Mouse (Mus musculus) neural tube, embryonic 15.5 days (tissue): Measurements from ENCODE around the gene Olfr1382. TPM values are rescaled to one million over a fixed set of nuclear protein-coding genes. Genes with fewer than 3 reads are reported as not detected.
A peak's percentile ranks its signal among the peaks of the same experiment; 100 is the strongest.
"Not testable (repeated sequence)": the region's sequence is repeated elsewhere in the genome, so short reads cannot be mapped to it uniquely, and the experiment has no call there.

Source experiments
- ATAC-seq: fragments of 200-750 bp; cut with Nextera tagmentation; 2 replicates; pipeline ENCODE4 v1.8.0; 2017; ENCODE audit warnings: mild to moderate bottlenecking, moderate TSS enrichment, moderate library complexity; ENCODE audit not compliant: low FRiP score
- H3K27ac ChIP-seq: fragments of 300-500 bp; sonication (generic); replicated peaks from 2 replicates; pipeline ENCODE4 v1.5.1; 2015; ENCODE audit warnings: mild to moderate bottlenecking, inconsistent platforms
- H3K27me3 ChIP-seq: fragments of 300-500 bp; sonication (generic); replicated peaks from 2 replicates; pipeline ENCODE4 v1.6.1; 2015; ENCODE audit warnings: inconsistent platforms
- H3K36me3 ChIP-seq: fragments of 300-500 bp; sonication (generic); 2 replicates; pipeline ENCODE4 v1.6.1; 2015; ENCODE audit warnings: inconsistent platforms
- H3K4me1 ChIP-seq: fragments of 300-500 bp; sonication (generic); 2 replicates; pipeline ENCODE4 v1.6.1; 2015; ENCODE audit warnings: inconsistent platforms
- H3K4me2 ChIP-seq: fragments of 300-500 bp; sonication (generic); 2 replicates; pipeline ENCODE4 v1.6.1; 2015; ENCODE audit warnings: inconsistent platforms, mild to moderate bottlenecking, moderate library complexity
- H3K4me3 ChIP-seq: fragments of 300-500 bp; sonication (generic); replicated peaks from 2 replicates; pipeline ENCODE4 v1.5.1; 2015; ENCODE audit warnings: mild to moderate bottlenecking, inconsistent platforms
- H3K9ac ChIP-seq: fragments of 300-500 bp; sonication (generic); replicated peaks from 2 replicates; pipeline ENCODE4 v1.6.1; 2015; ENCODE audit warnings: mild to moderate bottlenecking, inconsistent platforms
- H3K9me3 ChIP-seq: fragments of 300-500 bp; sonication (generic); replicated peaks from 2 replicates; pipeline ENCODE4 v1.6.1; 2016; ENCODE audit warnings: inconsistent platforms
- WGBS: fragments of 180-500 bp; shearing (Covaris S2); methylation state at CpG from one replicate; pipeline ENCODE4 v1.1.7; 2015; ENCODE audit warnings: mixed read lengths; 5-methylcytosine and 5-hydroxymethylcytosine counted together
- polyA plus RNA-seq: library from polyadenylated mRNA; unstranded; fragments of >200 nt; fragmentation: Nextera tagmentation; extraction: Ambion mirVana; gene quantifications from 2 replicates; pipeline ENCODE4 v1.2.1, GENCODE M21; 2015

The Olfr1382 gene
- polyA plus RNA-seq: not detected in 2 replicates

DNA sequence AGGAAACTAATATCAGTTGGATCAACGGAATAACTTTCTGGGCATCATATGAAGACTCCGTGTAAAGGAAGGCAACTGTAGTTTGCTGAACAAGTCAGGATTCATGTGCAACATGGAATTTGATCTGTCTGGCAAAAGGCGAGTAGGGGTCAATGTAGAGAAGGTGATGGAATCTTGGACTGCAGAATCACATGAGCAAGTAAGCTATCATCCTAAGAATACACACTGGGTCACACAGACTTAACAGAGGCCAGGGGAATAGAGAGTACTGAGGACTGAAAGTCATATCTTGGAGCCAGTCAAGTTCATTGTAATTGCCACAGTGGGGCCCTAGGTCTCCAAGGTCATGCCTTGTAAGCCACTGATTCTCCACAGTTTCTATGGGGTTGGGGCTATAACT, at the start of gene Olfr1382:
Gene Olfr1382, plus strand, starts transcription at position 301 of the 400 bp plus-strand sequence.
- no peaks in the 10 kb centered on the region for H3K4me1 ChIP-seq
- WGBS: 86% methylated on average over 3 of the region's 3 CpGs

DNA sequence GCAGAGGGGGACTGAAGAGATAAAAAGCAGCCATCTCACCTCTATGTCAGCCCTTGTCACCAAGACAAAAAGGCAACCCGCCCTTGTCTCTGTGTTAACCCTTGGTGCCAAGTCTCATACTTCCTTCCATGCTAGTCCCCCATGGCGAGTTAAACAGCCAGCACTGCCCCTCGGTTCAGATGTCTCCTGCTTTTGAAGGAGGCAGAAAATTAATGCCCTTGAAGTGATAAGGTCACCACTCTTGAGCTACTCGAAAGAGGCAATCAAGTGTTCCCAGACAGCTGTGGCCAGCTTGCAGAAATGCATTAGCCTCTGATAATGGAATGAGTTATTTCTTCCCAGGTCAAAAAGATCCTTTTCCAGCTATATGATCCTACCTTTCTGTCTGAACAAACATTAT, 42.1 kb upstream of the Olfr1382 start:
- 55% methylated on average over 4 of the region's 4 CpGs for WGBS
- no peaks in the 10 kb centered on the region for H3K36me3 ChIP-seq
- ATAC-seq: no peak
- H3K27me3 ChIP-seq: no peaks in the 10 kb centered on the region
- no peaks in the 10 kb centered on the region for H3K9me3 ChIP-seq
- H3K27ac ChIP-seq: no peak overlapping the region
- no peak overlapping the region for H3K9ac ChIP-seq
- no peaks in the 10 kb centered on the region for H3K4me1 ChIP-seq
- no peak overlapping the region for H3K4me2 ChIP-seq
- no peak overlapping the region for H3K4me3 ChIP-seq

More for the DNA sequence above, at the start of gene Olfr1382:
- Histone ChIP-seq H3K27me3 (no peaks in the 10 kb centered on the region), H3K36me3 (no peaks in the 10 kb centered on the region), H3K9me3 (no peaks in the 10 kb centered on the region), H3K9ac (no peak within 1 kb of the TSS), H3K27ac (no peak within 1 kb of the TSS), H3K4me3 (no peak within 1 kb of the TSS), H3K4me2 (no peak within 1 kb of the TSS)
- no peak for ATAC-seq

DNA sequence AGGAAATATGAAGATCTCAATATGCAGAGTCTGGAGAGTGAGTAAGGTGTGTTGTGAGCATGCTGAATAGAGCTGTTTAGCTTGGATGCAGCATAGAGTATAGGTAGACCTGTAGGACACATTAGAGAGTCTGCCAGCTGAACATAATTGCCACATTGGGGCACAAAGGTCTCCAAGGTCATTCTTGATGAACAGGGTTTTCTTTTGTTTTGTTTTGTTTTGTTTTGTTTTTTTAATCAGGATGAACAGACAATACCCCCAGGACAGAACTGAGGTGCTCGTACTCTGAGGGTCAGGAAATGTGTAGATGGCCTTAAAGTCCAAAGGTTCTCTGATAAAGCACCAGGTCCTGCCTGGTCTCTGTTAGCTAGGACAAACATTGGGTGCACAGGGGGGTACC, 39.3 kb upstream of the Olfr1382 start, which contains the start of gene Olfr1385:
Gene Olfr1385, plus strand, starts transcription at position 301 of the 400 bp plus-strand sequence.
- not testable (repeated sequence) for H3K27me3 ChIP-seq, ATAC-seq, H3K36me3 ChIP-seq, H3K27ac ChIP-seq, H3K4me3 ChIP-seq, H3K4me2 ChIP-seq, H3K9me3 ChIP-seq, H3K4me1 ChIP-seq, H3K9ac ChIP-seq
- WGBS: 86% methylated on average over 1 of the region's 1 CpGs

DNA sequence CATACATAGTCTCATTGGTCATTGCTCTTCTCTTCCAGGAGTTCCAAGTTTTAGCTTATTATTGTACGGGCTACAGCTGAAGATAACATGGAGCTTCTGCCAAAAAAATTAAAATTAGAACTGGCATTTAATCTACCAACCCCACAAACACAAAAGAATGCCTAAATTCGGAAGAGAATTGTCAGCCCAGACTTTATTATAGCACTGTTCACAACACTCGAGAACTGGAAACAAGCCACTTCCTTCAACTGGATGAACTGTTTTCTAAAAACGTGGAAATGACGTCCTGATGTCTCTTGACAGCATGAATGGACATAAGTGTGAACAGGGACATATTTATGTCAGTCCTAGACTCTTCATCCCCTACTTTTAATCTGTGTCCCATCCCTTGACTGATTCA, 10.0 kb upstream of the Olfr1382 start:
- Histone ChIP-seq H3K9ac (no peak overlapping the region), H3K4me1 (no peaks in the 10 kb centered on the region), H3K27me3 (no peaks in the 10 kb centered on the region), H3K27ac (no peak overlapping the region), H3K9me3 (no peaks in the 10 kb centered on the region), H3K4me3 (no peak overlapping the region), H3K4me2 (no peak overlapping the region), H3K36me3 (no peaks in the 10 kb centered on the region)
- 74% methylated on average over 5 of the region's 5 CpGs for WGBS
- no peak for ATAC-seq

DNA sequence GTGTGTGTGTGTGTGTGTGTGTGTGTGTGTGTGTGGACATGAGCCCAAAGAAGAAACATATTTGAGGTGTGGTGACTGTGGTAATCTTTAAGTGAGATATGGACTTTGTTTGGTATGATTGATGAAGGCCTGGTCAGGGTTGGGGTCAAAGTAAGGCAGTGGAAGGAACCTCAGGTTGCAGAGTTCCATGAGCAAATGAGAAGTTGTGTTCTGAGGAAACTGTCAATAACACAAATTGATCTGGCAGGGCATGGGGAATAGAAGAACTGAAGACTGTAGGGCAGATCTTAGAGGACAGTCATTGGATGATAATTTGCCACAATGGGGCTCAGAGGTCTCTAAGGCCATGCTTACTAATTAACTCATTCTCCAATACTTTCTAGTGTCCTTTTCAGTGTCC, 8.7 kb upstream of the Olfr1382 start, which contains the start of gene Olfr1383:
Gene Olfr1383, plus strand, starts transcription at position 301 of the 400 bp plus-strand sequence.
- Histone ChIP-seq H3K4me3 (no peak within 1 kb of the TSS), H3K4me2 (no peak within 1 kb of the TSS)
- no peak for ATAC-seq

DNA sequence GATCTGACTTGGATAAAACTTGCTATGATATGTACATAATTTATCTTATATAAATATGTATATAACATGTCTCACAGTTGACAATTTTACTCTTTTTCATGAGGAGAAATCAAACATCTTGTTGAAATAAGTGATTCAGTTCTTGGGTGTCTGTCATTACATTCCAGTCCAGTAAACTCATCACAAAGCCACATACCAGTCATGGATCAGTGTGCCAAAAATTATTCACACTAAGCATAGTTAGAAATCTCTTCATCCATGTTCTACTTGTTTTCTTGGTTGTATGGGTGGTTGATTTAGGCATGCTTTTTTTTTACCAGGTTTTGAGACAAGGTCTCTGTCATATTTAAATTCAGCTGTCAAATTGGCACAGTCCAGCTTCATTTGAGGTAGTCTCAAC, 4.7 kb downstream of the Olfr1382 start:
- ATAC-seq: no peak
- Histone ChIP-seq H3K27me3 (no peaks in the 10 kb centered on the region), H3K36me3 (no peaks in the 10 kb centered on the region), H3K27ac (no peak overlapping the region), H3K9me3 (no peaks in the 10 kb centered on the region), H3K9ac (no peak overlapping the region), H3K4me1 (no peaks in the 10 kb centered on the region), H3K4me2 (no peak overlapping the region), H3K4me3 (no peak overlapping the region)

More for the DNA sequence above, 8.7 kb upstream of the Olfr1382 start, which contains the start of gene Olfr1383:
- Histone ChIP-seq H3K9ac (no peak within 1 kb of the TSS), H3K36me3 (no peaks in the 10 kb centered on the region), H3K9me3 (no peaks in the 10 kb centered on the region), H3K4me1 (no peaks in the 10 kb centered on the region), H3K27ac (no peak within 1 kb of the TSS), H3K27me3 (no peaks in the 10 kb centered on the region)

DNA sequence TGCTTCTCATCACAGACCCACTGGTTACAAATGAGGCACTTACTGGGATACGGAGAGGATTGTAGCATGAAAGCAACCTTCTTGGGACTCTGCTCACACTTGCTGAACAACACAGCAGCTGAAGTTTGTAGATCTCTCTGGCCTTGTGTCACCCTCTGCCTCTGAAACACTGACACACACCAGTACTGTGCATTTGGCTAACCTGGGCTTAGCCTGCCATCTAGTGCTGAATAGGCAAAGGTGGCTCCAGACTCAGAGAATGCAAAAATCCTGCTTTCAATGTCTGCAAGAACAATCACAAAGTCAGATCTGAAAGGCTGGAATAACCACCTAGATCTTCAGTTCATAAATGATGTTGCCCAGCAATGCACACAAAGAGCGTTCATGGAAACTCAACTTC, 8.6 kb downstream of the Olfr1382 start:
- H3K27me3 ChIP-seq, H3K9ac ChIP-seq, H3K9me3 ChIP-seq, H3K4me1 ChIP-seq, H3K36me3 ChIP-seq, H3K4me3 ChIP-seq, H3K27ac ChIP-seq, H3K4me2 ChIP-seq: not testable (repeated sequence)
- peak; percentile 74 for ATAC-seq
- 89% methylated on average over 2 of the region's 2 CpGs for WGBS

DNA sequence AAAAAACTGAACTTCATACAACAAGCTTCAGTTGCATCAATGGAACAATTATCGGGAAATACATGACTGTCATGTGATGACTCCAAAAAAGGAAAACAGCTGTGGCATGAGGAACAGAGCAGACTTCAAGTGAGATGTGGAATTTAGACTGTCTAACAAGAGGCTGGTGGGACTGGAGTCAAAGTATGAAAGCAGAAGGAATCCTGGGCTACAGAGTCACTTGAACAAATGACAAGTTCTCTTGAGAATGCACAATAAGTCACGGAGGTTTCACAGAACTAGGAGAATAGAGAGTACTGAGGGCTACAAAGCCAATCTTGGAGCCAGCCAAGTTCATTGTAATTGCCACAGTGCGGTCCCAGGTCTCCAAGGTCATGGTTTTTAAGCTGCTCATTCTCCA, 15.1 kb downstream of the Olfr1382 start, which contains the start of gene Olfr1381:
Gene Olfr1381, plus strand, starts transcription at position 301 of the 400 bp plus-strand sequence.
- not testable (repeated sequence) for H3K9ac ChIP-seq, H3K4me3 ChIP-seq, H3K4me1 ChIP-seq, H3K27ac ChIP-seq, H3K27me3 ChIP-seq, H3K9me3 ChIP-seq, H3K36me3 ChIP-seq, ATAC-seq, H3K4me2 ChIP-seq
- WGBS: 45% methylated on average over 3 of the region's 3 CpGs

DNA sequence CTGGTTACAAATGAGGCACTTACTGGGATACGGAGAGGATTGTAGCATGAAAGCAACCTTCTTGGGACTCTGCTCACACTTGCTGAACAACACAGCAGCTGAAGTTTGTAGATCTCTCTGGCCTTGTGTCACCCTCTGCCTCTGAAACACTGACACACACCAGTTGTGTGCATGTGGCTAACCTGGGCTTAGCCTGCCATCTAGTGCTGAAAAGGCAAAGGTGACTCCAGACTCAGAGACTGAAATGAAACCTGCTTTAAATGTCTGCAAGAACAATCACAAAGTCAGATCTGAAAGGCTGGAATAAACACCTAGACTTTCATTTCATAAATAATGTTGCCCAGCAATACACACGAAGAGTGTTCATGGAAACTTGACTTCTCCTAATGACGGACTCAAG, 26.0 kb downstream of the Olfr1382 start:
- not testable (repeated sequence) for H3K4me3 ChIP-seq, ATAC-seq, H3K27me3 ChIP-seq, H3K27ac ChIP-seq, H3K36me3 ChIP-seq, H3K9ac ChIP-seq, H3K9me3 ChIP-seq, H3K4me1 ChIP-seq, H3K4me2 ChIP-seq
- 84% methylated on average over 3 of the region's 3 CpGs for WGBS

DNA sequence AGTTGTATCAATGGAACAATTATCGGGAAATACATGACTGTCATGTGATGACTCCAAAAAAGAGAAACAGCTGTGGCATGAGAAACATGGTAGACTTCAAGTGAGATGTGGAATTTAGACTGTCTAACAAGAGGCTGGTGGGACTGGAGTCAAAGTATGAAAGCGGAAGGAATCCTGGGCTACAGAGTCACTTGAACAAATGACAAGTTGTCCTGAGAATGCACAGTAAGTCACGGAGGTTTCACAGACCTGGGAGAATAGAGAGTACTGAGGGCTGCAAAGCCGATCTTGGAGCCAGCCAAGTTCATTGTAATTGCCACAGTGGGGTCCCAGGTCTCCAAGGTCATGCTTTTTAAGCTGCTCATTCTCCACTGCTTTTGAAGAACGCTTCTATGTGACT, 28.5 kb downstream of the Olfr1382 start, which contains the start of gene Olfr1380:
Gene Olfr1380, plus strand, starts transcription at position 301 of the 400 bp plus-strand sequence.
- H3K4me3 ChIP-seq, H3K4me2 ChIP-seq, H3K4me1 ChIP-seq, H3K9ac ChIP-seq, H3K27me3 ChIP-seq, H3K9me3 ChIP-seq, H3K27ac ChIP-seq, H3K36me3 ChIP-seq, ATAC-seq: not testable (repeated sequence)
- 57% methylated on average over 5 of the region's 5 CpGs for WGBS

DNA sequence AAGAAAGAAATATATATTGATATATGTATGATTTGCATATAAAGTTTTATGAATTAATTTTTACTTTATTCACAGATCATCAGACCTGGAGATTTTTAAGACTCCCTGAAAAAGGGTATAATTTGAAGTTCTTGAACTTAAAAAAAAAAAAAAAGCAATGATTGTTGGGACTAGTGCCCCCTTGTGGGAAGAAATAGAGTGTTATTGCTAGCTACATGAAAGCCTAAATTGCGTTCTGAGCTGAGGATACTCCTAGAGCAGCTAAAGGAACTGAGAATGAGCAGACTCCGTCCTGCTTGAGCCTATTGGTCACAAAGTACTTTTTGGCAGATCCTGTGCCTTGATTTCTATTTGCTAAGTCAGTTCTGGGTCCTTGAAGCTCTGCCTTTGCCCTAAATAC, 47.0 kb downstream of the Olfr1382 start:
- not testable (repeated sequence) for H3K9me3 ChIP-seq, ATAC-seq, H3K4me1 ChIP-seq, H3K36me3 ChIP-seq, H3K4me2 ChIP-seq, H3K27me3 ChIP-seq, H3K9ac ChIP-seq, H3K4me3 ChIP-seq, H3K27ac ChIP-seq
- WGBS: 39% methylated on average over 2 of the region's 2 CpGs

DNA sequence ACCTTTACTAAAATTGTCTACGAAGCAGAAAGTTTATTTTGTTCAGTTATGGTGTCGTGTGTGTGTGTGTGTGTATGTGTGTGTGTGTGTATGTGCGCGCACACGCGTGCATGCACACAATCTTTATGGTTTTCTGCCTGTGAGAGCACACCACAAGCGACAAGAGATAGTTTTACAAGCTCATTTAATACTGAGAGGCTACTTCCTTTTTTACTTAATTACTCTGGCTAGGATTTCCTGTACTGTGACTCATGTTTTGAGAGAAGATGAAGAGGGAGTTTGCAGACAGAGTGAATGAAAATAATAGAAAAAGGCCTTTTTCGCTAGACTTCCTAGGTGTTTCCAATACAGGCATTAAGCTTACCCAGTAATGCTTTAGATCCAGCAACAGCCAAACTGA, 52.4 kb downstream of the Olfr1382 start:
- H3K4me2 ChIP-seq, H3K27ac ChIP-seq, H3K9ac ChIP-seq, H3K4me1 ChIP-seq, H3K36me3 ChIP-seq, ATAC-seq, H3K9me3 ChIP-seq, H3K4me3 ChIP-seq, H3K27me3 ChIP-seq: not testable (repeated sequence)
- 90% methylated on average over 8 of the region's 8 CpGs for WGBS
